Mouse (Mus musculus) lung, adult 2 months (tissue): Measurements from ENCODE around the gene Txnip.

Experiments used
- CTCF ChIP-seq: fragments of 200-500 bp; IDR thresholded peaks from 2 replicates; pipeline ENCODE4 v1.5.1; 2011; ENCODE audit warnings: mild to moderate bottlenecking, low read length, control low read depth; ENCODE audit not compliant: insufficient read depth
- POLR2A ChIP-seq: fragments of 200-500 bp; IDR thresholded peaks from 2 replicates; pipeline ENCODE4 v1.6.1; 2011; ENCODE audit warnings: low read depth, mild to moderate bottlenecking, control low read depth, low read length, borderline replicate concordance; ENCODE audit errors: extremely low read depth

DNA sequence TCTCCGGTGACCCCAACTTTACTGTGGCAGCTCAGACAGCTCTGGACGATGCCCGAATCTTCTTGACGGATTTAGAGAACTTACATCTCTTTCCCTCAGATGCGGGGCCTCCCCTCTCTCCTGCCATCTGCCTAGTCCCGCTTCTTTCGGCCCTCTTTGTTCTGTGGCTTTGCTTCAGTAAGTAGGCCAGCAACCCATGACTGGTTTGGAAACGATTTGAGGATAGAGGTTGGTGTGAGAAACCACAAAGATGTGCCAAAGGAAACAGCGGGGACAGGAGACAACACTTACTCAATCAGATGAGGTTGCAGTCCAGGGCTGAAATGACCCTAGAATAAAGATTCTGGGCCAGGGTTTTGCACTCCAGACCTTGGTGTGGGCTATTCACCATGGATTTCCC lies 29.3 kb upstream of the Txnip start:
- TF ChIP-seq POLR2A (no peak), CTCF (no peak)
